Mouse (Mus musculus) activated CD4-positive, CD25-positive, alpha-beta regulatory T cell, adult 4 months (primary cell): ENCODE data around the gene Itsn1. TPM values are rescaled to one million over a fixed set of nuclear protein-coding genes. Genes with fewer than 3 reads are reported as not detected.

Experiments used
- ATAC-seq: one replicate; pipeline ENCODE4 v1.8.0; 2017
- polyA plus RNA-seq, 2 experiments: library from polyadenylated mRNA; unstranded; fragments of 100-300 nt; shearing (Covaris generic); gene quantifications; one replicate each; pipeline ENCODE4 v1.2.1; 2017

Gene Itsn1
- polyA plus RNA-seq, 2 experiments from 2014 or later, result 3.2 to 5.6 TPM

GRCm38 (mm10) chr16:91918461-91918860 lies 189.4 kb downstream of the Itsn1 start:
- no peak for ATAC-seq

- ATAC-seq, result no peak
These were observed 190.0 kb downstream of the Itsn1 start for GRCm38 (mm10) chr16:91919056-91919455.

GRCm38 (mm10) chr16:91921340-91921739 lies 192.3 kb downstream of the Itsn1 start:
- no peak for ATAC-seq

GRCm38 (mm10) chr16:91922939-91923338 lies 193.9 kb downstream of the Itsn1 start:
- ATAC-seq, result no peak

- no peak for ATAC-seq
These were observed 195.3 kb downstream of the Itsn1 start for GRCm38 (mm10) chr16:91924426-91924825.

- no peak for ATAC-seq
These were observed 199.0 kb downstream of the Itsn1 start for GRCm38 (mm10) chr16:91927911-91928630.

- ATAC-seq, result peak; percentile 92
These were observed 202.3 kb downstream of the Itsn1 start for GRCm38 (mm10) chr16:91931078-91932013.

GRCm38 (mm10) chr16:91932082-91932690 lies 203.1 kb downstream of the Itsn1 start:
- no peak for ATAC-seq

- ATAC-seq, result no peak
These were observed 203.9 kb downstream of the Itsn1 start for GRCm38 (mm10) chr16:91932843-91933518.

- no peak for ATAC-seq
These were observed 206.0 kb downstream of the Itsn1 start for GRCm38 (mm10) chr16:91935108-91935507.

- ATAC-seq, result no peak
These were observed 206.6 kb downstream of the Itsn1 start for GRCm38 (mm10) chr16:91935726-91936125.

- peak; percentile 47 for ATAC-seq
These were observed 207.4 kb downstream of the Itsn1 start for GRCm38 (mm10) chr16:91936340-91937030.

GRCm38 (mm10) chr16:91937281-91937680 lies 208.2 kb downstream of the Itsn1 start:
- no peak for ATAC-seq

- no peak for ATAC-seq
These were observed 209.1 kb downstream of the Itsn1 start for GRCm38 (mm10) chr16:91938141-91938540.

- ATAC-seq, result no peak
These were observed 211.6 kb downstream of the Itsn1 start for GRCm38 (mm10) chr16:91940726-91941125.

GRCm38 (mm10) chr16:91942201-91942600 lies 213.1 kb downstream of the Itsn1 start:
- ATAC-seq, result no peak

- no peak for ATAC-seq
These were observed 217.2 kb downstream of the Itsn1 start for GRCm38 (mm10) chr16:91946261-91946660.

GRCm38 (mm10) chr16:91947093-91947492 lies 218.0 kb downstream of the Itsn1 start:
- no peak for ATAC-seq

- no peak for ATAC-seq
These were observed 224.9 kb downstream of the Itsn1 start for GRCm38 (mm10) chr16:91953967-91954366.

- ATAC-seq, result no peak
These were observed 225.7 kb downstream of the Itsn1 start for GRCm38 (mm10) chr16:91954766-91955165.

- ATAC-seq, result no peak
These were observed 233.3 kb downstream of the Itsn1 start for GRCm38 (mm10) chr16:91962204-91962893.
